Mouse (Mus musculus) forebrain, embryonic 10.5 days (tissue): Measurements from ENCODE around the gene Zp3. TPM values are rescaled to one million over a fixed set of nuclear protein-coding genes. Genes with fewer than 3 reads are reported as not detected.

ENCODE experiments used
- DNase-seq: peaks from one replicate; pipeline ENCODE4 v3.0.0-alpha.2; 2017; ENCODE audit warnings: low spot score; ENCODE audit errors: extremely low spot score
- H3K27ac ChIP-seq: fragments of 300-500 bp; sonication (generic); 2 replicates; pipeline ENCODE4 v1.5.1; 2016; ENCODE audit warnings: mild to moderate bottlenecking
- H3K27me3 ChIP-seq: fragments of 300-500 bp; sonication (generic); 2 replicates; pipeline ENCODE4 v1.6.1; 2016; ENCODE audit warnings: mild to moderate bottlenecking; ENCODE audit not compliant: poor library complexity, severe bottlenecking
- H3K36me3 ChIP-seq: fragments of 300-500 bp; sonication (generic); replicated peaks from 2 replicates; pipeline ENCODE4 v1.6.1; 2016; ENCODE audit warnings: mild to moderate bottlenecking, moderate library complexity
- H3K4me1 ChIP-seq: fragments of 300-500 bp; sonication (generic); 2 replicates; pipeline ENCODE4 v1.6.1; 2016
- H3K4me3 ChIP-seq: fragments of 300-500 bp; sonication (generic); 2 replicates; pipeline ENCODE4 v1.5.1; 2016; ENCODE audit warnings: mild to moderate bottlenecking, moderate library complexity
- H3K9me3 ChIP-seq: fragments of 300-500 bp; sonication (generic); 2 replicates; pipeline ENCODE4 v1.6.1; 2016; ENCODE audit warnings: mild to moderate bottlenecking, moderate library complexity
- WGBS: fragments of 180-500 bp; shearing (Covaris S2); methylation state at CpG from one replicate; pipeline ENCODE4 v1.1.7; 2016; 5-methylcytosine and 5-hydroxymethylcytosine counted together
- polyA plus RNA-seq: library from polyadenylated mRNA; unstranded; fragments of >200 nt; fragmentation: Nextera tagmentation; extraction: Ambion mirVana; gene quantifications from 2 replicates; pipeline ENCODE4 v1.2.1, GENCODE M21; 2016

Zp3 gene
- polyA plus RNA-seq = 0.12 TPM in 1 of 2 replicates, not detected in the other

GRCm38 (mm10) chr5:135979904-135980303 is at the start of gene Zp3:
Zp3 (plus strand) TSS chr5:135980099.
- Histone ChIP-seq H3K9me3 (no peaks in the 10 kb centered on the region), H3K4me3 (no peak within 1 kb of the TSS), H3K36me3 (no peaks in the 10 kb centered on the region), H3K4me1 (0 out of 2 replicates have a peak, but pooled peaks cover 5% of the 10 kb centered on the region), H3K27me3 (no peaks in the 10 kb centered on the region), H3K27ac (no peak within 1 kb of the TSS)
- no peak for DNase-seq
- WGBS = 86% methylated on average over 8 of the region's 8 CpGs

DNA sequence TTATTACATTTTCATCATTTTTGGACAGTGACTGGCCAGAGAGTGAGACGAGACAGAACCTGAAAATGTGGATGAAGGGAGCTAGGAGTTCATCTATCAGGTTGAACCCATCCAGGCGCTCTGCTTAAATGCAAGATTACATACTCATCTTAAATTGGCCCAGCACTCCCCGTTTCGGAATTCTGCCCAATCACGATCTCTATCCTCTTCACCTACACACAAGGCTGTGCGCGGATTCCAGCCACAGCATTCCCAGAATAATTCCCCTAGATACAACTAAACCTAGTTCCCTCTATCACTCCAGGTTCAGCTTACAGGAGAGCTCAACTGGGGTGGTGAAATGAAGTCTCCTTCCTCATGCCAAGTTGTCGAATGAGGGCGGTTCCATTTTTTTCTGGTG is 48.4 kb upstream of the Zp3 start:
- H3K4me3 ChIP-seq = peak overlapping the region; percentile 18; the same call in 1 of the 2 replicates
- H3K36me3 ChIP-seq = peaks cover 63% of the 10 kb centered on the region
- no peak overlapping the region for H3K27ac ChIP-seq
- WGBS = 97% methylated on average over 9 of the region's 9 CpGs
- H3K27me3 ChIP-seq = no peaks in the 10 kb centered on the region
- H3K4me1 ChIP-seq = peaks cover 31% of the 10 kb centered on the region
- no peaks in the 10 kb centered on the region for H3K9me3 ChIP-seq
- DNase-seq = no peak

DNA sequence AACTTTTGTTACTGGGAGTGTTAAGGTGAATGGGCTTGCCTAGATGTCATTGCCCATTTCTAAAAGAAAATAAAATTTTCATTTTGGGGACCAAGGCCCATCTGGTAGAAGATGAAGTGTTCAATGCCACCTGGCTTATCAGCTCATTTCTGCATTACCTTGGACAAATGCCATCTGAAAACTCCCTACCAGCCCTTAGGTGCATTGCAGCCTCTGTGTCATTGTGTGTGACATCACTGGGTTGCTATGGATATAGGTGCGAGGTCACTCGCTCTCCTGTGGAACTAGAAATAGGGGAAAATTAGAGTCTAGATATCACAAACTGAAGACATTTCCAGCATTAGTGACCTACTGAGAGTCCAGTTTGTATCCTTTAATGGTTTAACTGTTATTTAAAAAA is 47.5 kb upstream of the Zp3 start:
- DNase-seq = no peak
- WGBS = 91% methylated on average over 2 of the region's 2 CpGs
- Histone ChIP-seq H3K27me3 (no peaks in the 10 kb centered on the region), H3K27ac (no peak overlapping the region), H3K4me3 (peak overlapping the region; percentile 97), H3K9me3 (no peaks in the 10 kb centered on the region), H3K36me3 (peaks cover 54% of the 10 kb centered on the region), H3K4me1 (peaks cover 31% of the 10 kb centered on the region)

- Histone ChIP-seq H3K27me3 (no peaks in the 10 kb centered on the region), H3K36me3 (peaks cover 44% of the 10 kb centered on the region), H3K27ac (peak overlapping the region; percentile 96), H3K4me1 (peaks cover 31% of the 10 kb centered on the region), H3K9me3 (no peaks in the 10 kb centered on the region), H3K4me3 (peak overlapping the region; percentile 97)
- DNase-seq = no peak
- 22% methylated on average over 12 of the region's 12 CpGs for WGBS
Observed at GRCm38 (mm10) chr5:135933222-135933899, 46.5 kb upstream of the Zp3 start.

- WGBS = 1% methylated on average over 32 of the region's 35 CpGs
- H3K36me3 ChIP-seq = peaks cover 38% of the 10 kb centered on the region
- H3K27ac ChIP-seq = peak overlapping the region; percentile 96
- H3K4me3 ChIP-seq = peak overlapping the region; percentile 97
- H3K9me3 ChIP-seq = no peaks in the 10 kb centered on the region
- H3K4me1 ChIP-seq = peaks cover 31% of the 10 kb centered on the region
- H3K27me3 ChIP-seq = no peaks in the 10 kb centered on the region
- no peak for DNase-seq
Observed at GRCm38 (mm10) chr5:135933900-135934441, 45.9 kb upstream of the Zp3 start.

- no peaks in the 10 kb centered on the region for H3K9me3 ChIP-seq
- peaks cover 32% of the 10 kb centered on the region for H3K36me3 ChIP-seq
- no peaks in the 10 kb centered on the region for H3K27me3 ChIP-seq
- DNase-seq = peak; percentile 96
- peak within 1 kb of the TSS; percentile 97 for H3K4me3 ChIP-seq
- WGBS = under 1% methylated on average over 48 of the region's 48 CpGs
- H3K4me1 ChIP-seq = peaks cover 31% of the 10 kb centered on the region
- H3K27ac ChIP-seq = peak within 1 kb of the TSS; percentile 96
Observed at GRCm38 (mm10) chr5:135934481-135935175, 45.3 kb upstream of the Zp3 start, which contains the start of gene Ywhag. Ywhag (minus strand) TSS chr5:135934616.

DNA sequence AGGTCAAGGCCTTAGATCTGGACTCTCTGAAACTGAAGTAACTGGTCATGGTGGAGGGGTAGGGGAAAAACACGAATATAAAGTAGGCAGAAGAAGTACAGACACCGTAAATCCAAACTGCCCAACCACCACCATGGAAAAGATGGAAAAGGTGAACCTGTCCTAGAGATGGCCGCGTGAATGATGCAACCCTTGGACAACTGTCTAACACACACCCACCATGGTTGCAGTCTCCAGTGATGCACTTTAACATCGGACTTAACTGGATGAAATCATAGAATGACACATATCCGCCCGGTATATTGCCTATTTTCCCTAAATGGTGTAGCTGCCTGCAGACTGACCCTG is 44.7 kb upstream of the Zp3 start:
- Histone ChIP-seq H3K4me1 (peaks cover 31% of the 10 kb centered on the region), H3K36me3 (peaks cover 26% of the 10 kb centered on the region), H3K9me3 (no peaks in the 10 kb centered on the region), H3K27ac (peak overlapping the region; percentile 96), H3K4me3 (peak overlapping the region; percentile 97), H3K27me3 (no peaks in the 10 kb centered on the region)
- no peak for DNase-seq
- WGBS = 54% methylated on average over 7 of the region's 7 CpGs

GRCm38 (mm10) chr5:135935641-135936190 is 44.2 kb upstream of the Zp3 start:
- DNase-seq = no peak
- no peaks in the 10 kb centered on the region for H3K27me3 ChIP-seq
- peak overlapping the region; percentile 96 for H3K27ac ChIP-seq
- no peaks in the 10 kb centered on the region for H3K9me3 ChIP-seq
- H3K4me3 ChIP-seq = 0 out of 2 replicates have a peak overlapping the region, but pooled peaks have one; percentile 97
- H3K4me1 ChIP-seq = peaks cover 31% of the 10 kb centered on the region
- 77% methylated on average over 6 of the region's 6 CpGs for WGBS
- peaks cover 21% of the 10 kb centered on the region for H3K36me3 ChIP-seq

- no peak for DNase-seq
- Histone ChIP-seq H3K4me1 (peaks cover under 1% of the 10 kb centered on the region; the same call in 1 of the 2 replicates), H3K9me3 (peaks cover 5% of the 10 kb centered on the region; the same call in 1 of the 2 replicates), H3K27me3 (no peaks in the 10 kb centered on the region), H3K27ac (peak overlapping the region; percentile 20; the same call in 1 of the 2 replicates), H3K4me3 (no peak overlapping the region), H3K36me3 (no peaks in the 10 kb centered on the region)
- WGBS = 68% methylated on average over 5 of the region's 5 CpGs
Observed at GRCm38 (mm10) chr5:135940587-135940986, 39.3 kb upstream of the Zp3 start.

DNA sequence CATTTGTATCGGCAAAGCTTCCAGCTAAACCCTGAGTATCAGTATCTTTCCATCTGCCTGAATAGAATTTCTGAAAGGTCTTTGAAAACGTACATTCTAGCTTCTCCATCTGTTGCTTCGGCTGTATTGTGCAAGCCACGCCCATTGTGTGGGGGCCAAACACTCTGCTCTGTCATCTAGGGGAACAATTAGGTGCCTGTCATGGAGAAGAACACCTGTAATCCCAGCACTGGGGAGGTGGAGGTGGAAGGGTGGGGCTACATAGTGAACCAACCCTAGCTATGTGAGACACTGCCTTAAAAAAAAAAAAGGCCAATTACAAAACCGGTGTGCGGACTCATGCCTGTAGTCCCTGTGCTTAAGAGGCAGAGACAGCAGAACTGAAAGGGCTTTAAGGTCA is 37.2 kb upstream of the Zp3 start:
- Histone ChIP-seq H3K9me3 (peaks cover 5% of the 10 kb centered on the region; the same call in 1 of the 2 replicates), H3K36me3 (no peaks in the 10 kb centered on the region), H3K4me1 (peaks cover 12% of the 10 kb centered on the region), H3K27me3 (no peaks in the 10 kb centered on the region), H3K4me3 (no peak overlapping the region), H3K27ac (no peak overlapping the region)
- DNase-seq = no peak
- 80% methylated on average over 6 of the region's 6 CpGs for WGBS

DNA sequence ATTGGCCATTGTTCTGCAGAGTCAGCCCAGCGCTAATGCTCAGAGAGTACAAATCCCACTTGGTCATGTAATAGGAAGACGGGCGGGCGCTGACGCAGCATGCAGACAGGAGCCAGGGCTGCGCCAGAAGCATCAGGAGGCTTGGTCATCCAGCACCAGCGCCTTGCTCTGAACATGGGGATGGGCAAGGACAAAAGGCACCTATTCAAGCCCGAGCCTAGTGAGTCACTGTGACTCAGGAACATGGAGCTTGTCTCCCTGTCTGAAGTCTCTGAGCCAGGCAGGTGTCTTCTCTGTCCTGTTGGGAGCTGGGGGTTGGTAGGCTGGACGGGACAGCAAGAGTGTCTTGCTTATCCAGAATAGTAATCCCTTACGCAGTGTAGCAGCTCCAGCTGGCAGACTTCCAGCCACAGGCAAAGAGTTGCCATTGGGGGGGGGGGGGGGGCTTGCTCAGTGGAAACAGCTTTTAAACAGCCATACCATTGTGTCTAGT is 33.9 kb upstream of the Zp3 start:
- H3K4me1 ChIP-seq = peaks cover 19% of the 10 kb centered on the region
- peaks cover 5% of the 10 kb centered on the region; the same call in 1 of the 2 replicates for H3K9me3 ChIP-seq
- no peaks in the 10 kb centered on the region for H3K36me3 ChIP-seq
- no peak for DNase-seq
- H3K27me3 ChIP-seq = no peaks in the 10 kb centered on the region
- no peak overlapping the region for H3K4me3 ChIP-seq
- no peak overlapping the region for H3K27ac ChIP-seq
- 70% methylated on average over 10 of the region's 10 CpGs for WGBS

DNA sequence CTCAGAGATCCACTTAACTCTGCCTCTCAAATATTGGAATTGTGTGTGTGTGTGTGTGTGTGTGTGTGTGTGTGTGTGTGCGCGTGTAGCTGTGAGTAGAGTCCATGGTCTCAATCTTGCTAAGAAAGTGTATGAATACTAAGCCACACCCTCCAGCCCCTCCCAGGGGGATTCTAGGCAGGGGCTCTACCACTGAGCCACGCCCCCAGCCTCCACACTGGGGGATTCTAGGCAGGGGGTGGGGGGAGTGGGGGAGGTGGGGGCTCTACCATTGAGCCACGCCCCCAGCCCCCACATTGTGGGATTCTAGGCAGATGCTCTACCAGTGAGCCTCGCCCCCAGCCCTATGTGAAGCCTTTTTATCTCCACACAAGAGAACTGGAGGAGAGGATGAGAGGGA is 33.3 kb upstream of the Zp3 start:
- Histone ChIP-seq H3K36me3 (no peaks in the 10 kb centered on the region), H3K4me3 (no peak overlapping the region), H3K27ac (no peak overlapping the region), H3K9me3 (peaks cover 5% of the 10 kb centered on the region; the same call in 1 of the 2 replicates), H3K27me3 (no peaks in the 10 kb centered on the region), H3K4me1 (peaks cover 19% of the 10 kb centered on the region)
- WGBS = 76% methylated on average over 5 of the region's 5 CpGs
- DNase-seq = no peak
